Mouse (Mus musculus): Measurements from ENCODE around the gene Paics. TPM values are rescaled to one million over a fixed set of nuclear protein-coding genes. Genes with fewer than 3 reads are reported as not detected.

The Paics gene
- total and polyA plus RNA-seq, 3 experiments = 78.3 to 158 (median 140) TPM

DNA sequence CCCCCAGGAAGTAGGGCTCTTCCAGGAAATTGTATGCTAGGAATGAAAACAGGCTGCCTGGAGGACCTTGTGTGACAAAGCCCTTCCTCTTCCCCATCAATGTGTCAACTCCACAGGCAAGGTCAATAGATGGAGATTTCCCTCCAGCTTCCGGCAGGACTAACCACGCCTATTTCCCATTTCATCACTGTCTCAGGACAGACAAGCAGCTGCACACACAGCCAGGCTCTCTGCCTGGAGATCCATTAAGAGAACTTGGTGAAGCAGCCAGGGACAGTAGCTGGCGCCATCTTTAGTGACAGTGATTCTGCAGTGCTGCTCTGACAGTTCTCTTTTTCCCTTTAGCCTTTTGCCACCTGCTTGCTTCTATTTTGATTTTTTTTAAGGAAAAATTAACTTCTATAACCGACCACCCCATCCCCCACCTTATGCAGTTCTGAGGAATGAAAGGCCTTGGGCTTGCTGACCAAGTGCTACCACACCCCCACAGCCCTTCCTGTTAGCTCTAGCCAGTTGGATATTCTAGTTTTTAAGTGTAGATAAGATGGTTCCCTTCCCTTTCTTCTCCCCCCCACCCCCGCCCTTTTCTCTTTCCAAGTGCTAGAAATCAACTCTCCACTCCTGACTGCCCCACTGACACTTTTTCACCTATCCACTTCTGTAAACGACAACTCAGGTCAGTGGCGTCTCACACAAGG is 21.8 kb upstream of the Paics start:
- H3K36me3 ChIP-seq (ENCODE audit: control insufficient read depth, insufficient read depth, low read length) = peaks cover 2% of the 10 kb centered on the region; the same call in 1 of the 2 replicates
- H3K27ac ChIP-seq = peak overlapping the region; percentile 74
- no peak overlapping the region for H3K9ac ChIP-seq (ENCODE audit: low read depth, low read length)
- no peaks in the 10 kb centered on the region for H3K27me3 ChIP-seq (ENCODE audit: control insufficient read depth, insufficient read depth, low read length)
- 28% methylated on average over 7 of the region's 7 CpGs for WGBS
- no peak overlapping the region; the same call in 1 of the 2 replicates for H3K4me3 ChIP-seq
- H3K4me1 ChIP-seq (ENCODE audit: control insufficient read depth, insufficient read depth, low read length) = peaks cover 6% of the 10 kb centered on the region
- TF ChIP-seq EP300 (IDR thresholded peaks at IDR 0.05; ENCODE audit: insufficient read depth, low read depth, low read length) (0 out of 2 replicates have a peak, but pooled peaks have one; percentile 11), POLR2A (IDR thresholded peaks at IDR 0.05; ENCODE audit: insufficient read depth, low read depth, low read length) (peak; percentile 56), CTCF (IDR thresholded peaks at IDR 0.05) (no peak)
- DNase-seq = peak in 1 of 2 experiments; percentile 41
- intact Hi-C loops (cut with DNase I) = no loop called here
- no peaks in the 10 kb centered on the region for H3K79me2 ChIP-seq (replicated peaks; ENCODE audit: control insufficient read depth, insufficient read depth, low read length)

DNA sequence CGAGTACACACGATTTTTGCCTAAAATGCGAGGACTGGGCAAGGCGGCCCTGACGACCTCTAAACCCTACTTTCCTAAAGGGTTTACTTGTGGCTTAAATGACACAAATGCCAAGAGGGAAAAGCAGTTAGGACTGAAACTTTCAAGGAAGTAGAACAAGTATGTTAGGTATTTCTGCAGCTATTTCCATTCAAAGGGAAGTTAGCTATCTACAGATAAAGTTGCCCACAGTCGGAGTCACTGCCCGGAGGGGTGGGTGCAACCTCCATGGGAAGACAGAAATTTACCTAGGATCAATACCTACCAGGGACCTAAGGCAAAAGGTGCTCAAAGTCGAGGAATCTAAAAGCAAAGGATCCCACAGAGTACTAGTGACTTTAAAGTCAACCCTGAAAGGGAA is 11.4 kb upstream of the Paics start:
- Histone ChIP-seq H3K4me3 (no peak overlapping the region), H3K4me1 (ENCODE audit: control insufficient read depth, insufficient read depth, low read length) (no peaks in the 10 kb centered on the region), H3K27me3 (ENCODE audit: control insufficient read depth, insufficient read depth, low read length) (no peaks in the 10 kb centered on the region), H3K36me3 (ENCODE audit: control insufficient read depth, insufficient read depth, low read length) (no peaks in the 10 kb centered on the region; the same call in 1 of the 2 replicates), H3K9ac (ENCODE audit: low read depth, low read length) (no peak overlapping the region), H3K27ac (no peak overlapping the region), H3K79me2 (replicated peaks; ENCODE audit: control insufficient read depth, insufficient read depth, low read length) (peaks cover 1% of the 10 kb centered on the region; the same call in 1 of the 2 replicates)
- intact Hi-C loops (cut with DNase I) = no loop called here
- 72% methylated on average over 8 of the region's 8 CpGs for WGBS
- no peak for TF ChIP-seq POLR2A (IDR thresholded peaks at IDR 0.05; ENCODE audit: insufficient read depth, low read depth, low read length)
- DNase-seq = no peak

DNA sequence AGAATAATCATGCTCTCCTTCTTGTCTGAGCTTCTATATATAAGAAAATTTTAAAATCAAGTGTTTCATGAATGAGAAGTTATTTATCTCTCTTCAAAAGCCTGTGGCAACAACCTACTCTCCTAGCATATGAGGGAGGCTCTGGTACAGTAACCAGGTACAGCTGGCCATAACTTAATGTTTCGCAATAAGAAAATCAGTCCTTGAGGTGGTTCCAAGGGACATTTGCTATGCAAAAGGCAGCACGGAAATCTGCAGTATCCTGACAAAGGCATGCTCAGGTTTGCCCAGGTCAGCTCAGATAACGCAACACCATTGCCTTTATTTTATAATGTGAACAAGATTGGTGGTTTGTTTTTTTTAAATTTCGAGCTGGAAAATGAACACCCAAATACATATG is 9.1 kb upstream of the Paics start:
- intact Hi-C loops (cut with DNase I) = no loop called here
- Histone ChIP-seq H3K36me3 (ENCODE audit: control insufficient read depth, insufficient read depth, low read length) (peaks cover 10% of the 10 kb centered on the region), H3K4me3 (no peak overlapping the region), H3K79me2 (replicated peaks; ENCODE audit: control insufficient read depth, insufficient read depth, low read length) (peaks cover 1% of the 10 kb centered on the region; the same call in 1 of the 2 replicates), H3K9ac (ENCODE audit: low read depth, low read length) (no peak overlapping the region), H3K27me3 (ENCODE audit: control insufficient read depth, insufficient read depth, low read length) (no peaks in the 10 kb centered on the region), H3K27ac (no peak overlapping the region), H3K4me1 (ENCODE audit: control insufficient read depth, insufficient read depth, low read length) (no peaks in the 10 kb centered on the region; the same call in 1 of the 2 replicates)
- DNase-seq = no peak
- 79% methylated on average over 4 of the region's 4 CpGs for WGBS
- TF ChIP-seq EP300 (IDR thresholded peaks at IDR 0.05; ENCODE audit: insufficient read depth, low read depth, low read length) (no peak), CTCF (IDR thresholded peaks at IDR 0.05) (no peak), POLR2A (IDR thresholded peaks at IDR 0.05; ENCODE audit: insufficient read depth, low read depth, low read length) (no peak)

DNA sequence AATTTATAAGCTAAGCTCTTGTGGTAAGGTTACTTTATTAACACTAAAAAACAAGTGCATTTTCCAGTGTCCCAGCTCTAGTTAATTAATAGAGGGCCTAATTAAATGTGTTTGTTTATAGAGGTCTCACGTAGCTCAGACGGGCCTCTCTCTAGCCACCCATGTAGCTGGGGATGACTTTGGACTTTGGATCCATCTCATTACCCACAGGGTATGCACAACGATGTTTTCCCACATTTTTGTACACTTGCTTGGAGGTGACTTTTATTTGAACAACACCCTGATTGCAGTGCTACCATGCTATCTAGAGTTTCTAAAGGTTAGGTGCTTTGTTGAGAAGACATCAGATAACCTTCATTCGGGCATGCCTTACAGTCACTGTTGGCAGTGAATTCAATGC is 8.6 kb upstream of the Paics start:
- H3K4me1 ChIP-seq (ENCODE audit: control insufficient read depth, insufficient read depth, low read length) = peaks cover 4% of the 10 kb centered on the region; the same call in 1 of the 2 replicates
- TF ChIP-seq POLR2A (IDR thresholded peaks at IDR 0.05; ENCODE audit: insufficient read depth, low read depth, low read length) (no peak), CTCF (IDR thresholded peaks at IDR 0.05) (no peak), EP300 (IDR thresholded peaks at IDR 0.05; ENCODE audit: insufficient read depth, low read depth, low read length) (no peak)
- no peaks in the 10 kb centered on the region for H3K27me3 ChIP-seq (ENCODE audit: control insufficient read depth, insufficient read depth, low read length)

DNA sequence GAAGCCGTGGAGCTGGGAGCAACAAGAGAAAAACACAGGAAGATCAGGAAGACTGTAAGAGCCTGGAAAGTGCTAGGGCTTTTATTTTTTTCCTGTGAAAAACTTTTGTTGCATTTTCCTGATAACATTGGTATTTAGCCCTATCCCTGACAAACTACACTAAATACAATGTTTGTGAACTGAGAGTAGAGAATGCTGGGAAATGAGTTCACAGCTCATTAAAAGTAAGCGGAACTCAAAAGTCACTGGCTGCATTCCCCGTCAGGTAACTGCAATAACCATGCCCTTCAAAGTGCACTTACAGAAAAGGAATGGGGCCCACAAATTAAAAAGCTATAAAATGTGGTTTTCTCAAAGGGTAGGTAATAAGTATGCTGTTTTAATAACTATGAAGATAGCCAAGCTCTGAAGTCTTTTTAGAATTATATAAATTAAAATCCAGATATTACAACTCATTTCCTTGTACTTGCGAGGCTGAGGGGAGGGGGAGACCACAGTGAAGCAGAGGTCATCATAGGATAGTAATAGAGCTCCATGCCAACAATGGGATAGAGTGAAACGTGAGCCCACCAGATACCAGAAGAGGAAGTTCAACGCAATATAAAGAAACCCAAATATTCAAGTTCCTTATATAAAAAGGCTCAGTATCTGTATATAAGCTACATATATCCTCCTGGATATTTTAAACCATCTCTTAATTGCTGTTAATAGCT is 6.0 kb upstream of the Paics start:
- Histone ChIP-seq H3K27ac (no peak overlapping the region; the same call in 1 of the 2 replicates), H3K36me3 (ENCODE audit: control insufficient read depth, insufficient read depth, low read length) (peaks cover 14% of the 10 kb centered on the region), H3K9ac (ENCODE audit: low read depth, low read length) (no peak overlapping the region), H3K79me2 (replicated peaks; ENCODE audit: control insufficient read depth, insufficient read depth, low read length) (peaks cover 1% of the 10 kb centered on the region; the same call in 1 of the 2 replicates), H3K4me1 (ENCODE audit: control insufficient read depth, insufficient read depth, low read length) (peaks cover 8% of the 10 kb centered on the region; the same call in 1 of the 2 replicates), H3K27me3 (ENCODE audit: control insufficient read depth, insufficient read depth, low read length) (no peaks in the 10 kb centered on the region), H3K4me3 (no peak overlapping the region)
- no peak for DNase-seq
- intact Hi-C loops (cut with DNase I) = no loop called here
- TF ChIP-seq POLR2A (IDR thresholded peaks at IDR 0.05; ENCODE audit: insufficient read depth, low read depth, low read length) = no peak
- no peak for TF ChIP-seq CTCF (IDR thresholded peaks at IDR 0.05)
- no peak for TF ChIP-seq EP300 (IDR thresholded peaks at IDR 0.05; ENCODE audit: insufficient read depth, low read depth, low read length)
- 64% methylated on average over 6 of the region's 6 CpGs for WGBS

More for the DNA sequence above, 8.6 kb upstream of the Paics start:
- intact Hi-C loops (cut with DNase I) = no loop called here
- DNase-seq = no peak
- Histone ChIP-seq H3K36me3 (ENCODE audit: control insufficient read depth, insufficient read depth, low read length) (peaks cover 12% of the 10 kb centered on the region), H3K4me3 (no peak overlapping the region), H3K9ac (ENCODE audit: low read depth, low read length) (no peak overlapping the region), H3K27ac (no peak overlapping the region), H3K79me2 (replicated peaks; ENCODE audit: control insufficient read depth, insufficient read depth, low read length) (peaks cover 1% of the 10 kb centered on the region; the same call in 1 of the 2 replicates)
- 89% methylated on average over 4 of the region's 4 CpGs for WGBS

DNA sequence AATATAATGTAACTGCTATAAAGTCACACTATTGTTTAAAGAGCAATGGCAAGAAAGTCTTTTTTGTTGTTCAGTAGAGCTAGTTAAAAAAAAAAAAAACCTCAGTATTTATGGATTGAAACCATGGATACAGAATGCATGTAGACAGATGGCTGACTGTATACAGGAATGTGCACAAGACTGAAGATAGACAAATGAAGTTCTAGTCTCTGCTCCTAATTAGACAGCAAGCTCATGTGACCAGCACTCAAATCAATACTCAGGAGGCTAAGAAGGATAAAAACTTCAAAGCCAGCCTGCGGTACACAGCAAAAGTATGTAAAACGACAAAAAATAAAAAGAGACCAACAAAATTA is 5.5 kb upstream of the Paics start:
- intact Hi-C loops (cut with DNase I) = loop anchor here (1.0 kb wide), 1 partner anchor 22 kb away; no protein-coding TSS in a partner anchor
- no peak overlapping the region for H3K4me3 ChIP-seq

More for the DNA sequence above, 5.5 kb upstream of the Paics start:
- no peak for DNase-seq
- no peak overlapping the region for H3K27ac ChIP-seq
- H3K36me3 ChIP-seq (ENCODE audit: control insufficient read depth, insufficient read depth, low read length) = peaks cover 14% of the 10 kb centered on the region
- 78% methylated on average over 2 of the region's 2 CpGs for WGBS
- H3K27me3 ChIP-seq (ENCODE audit: control insufficient read depth, insufficient read depth, low read length) = no peaks in the 10 kb centered on the region
- no peak overlapping the region for H3K9ac ChIP-seq (ENCODE audit: low read depth, low read length)
- peaks cover 8% of the 10 kb centered on the region; the same call in 1 of the 2 replicates for H3K4me1 ChIP-seq (ENCODE audit: control insufficient read depth, insufficient read depth, low read length)
- TF ChIP-seq CTCF (IDR thresholded peaks at IDR 0.05) (no peak), POLR2A (IDR thresholded peaks at IDR 0.05; ENCODE audit: insufficient read depth, low read depth, low read length) (no peak), EP300 (IDR thresholded peaks at IDR 0.05; ENCODE audit: insufficient read depth, low read depth, low read length) (no peak)
- H3K79me2 ChIP-seq (replicated peaks; ENCODE audit: control insufficient read depth, insufficient read depth, low read length) = peaks cover 1% of the 10 kb centered on the region; the same call in 1 of the 2 replicates

Measured in heart, adult 2 months (tissue).